Mouse (Mus musculus): ENCODE measurements around the gene Pdx1. TPM values are rescaled to one million over a fixed set of nuclear protein-coding genes. Genes with fewer than 3 reads are reported as not detected.
A peak's percentile ranks its signal among the peaks of the same experiment; 100 is the strongest.

The Pdx1 gene
- polyA plus RNA-seq (2015; fragmentation: Nextera tagmentation; extraction: Ambion mirVana): 10.0 and 14.0 TPM in 2 replicates

DNA sequence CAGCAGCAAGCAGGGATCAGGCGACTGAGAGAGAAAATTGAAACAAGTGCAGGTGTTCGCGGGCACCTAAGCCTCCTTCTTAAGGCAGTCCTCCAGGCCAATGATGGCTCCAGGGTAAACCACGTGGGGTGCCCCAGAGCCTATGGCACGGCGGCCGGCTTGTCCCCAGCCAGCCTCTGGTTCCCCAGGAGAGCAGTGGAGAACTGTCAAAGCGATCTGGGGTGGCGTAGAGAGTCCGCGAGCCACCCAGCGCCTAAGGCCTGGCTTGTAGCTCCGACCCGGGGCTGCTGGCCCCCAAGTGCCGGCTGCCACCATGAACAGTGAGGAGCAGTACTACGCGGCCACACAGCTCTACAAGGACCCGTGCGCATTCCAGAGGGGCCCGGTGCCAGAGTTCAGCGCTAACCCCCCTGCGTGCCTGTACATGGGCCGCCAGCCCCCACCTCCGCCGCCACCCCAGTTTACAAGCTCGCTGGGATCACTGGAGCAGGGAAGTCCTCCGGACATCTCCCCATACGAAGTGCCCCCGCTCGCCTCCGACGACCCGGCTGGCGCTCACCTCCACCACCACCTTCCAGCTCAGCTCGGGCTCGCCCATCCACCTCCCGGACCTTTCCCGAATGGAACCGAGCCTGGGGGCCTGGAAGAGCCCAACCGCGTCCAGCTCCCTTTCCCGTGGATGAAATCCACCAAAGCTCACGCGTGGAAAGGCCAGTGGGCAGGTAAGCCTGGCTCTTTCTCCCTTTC lies at the start of gene Pdx1:
TSS of gene Pdx1 (plus strand) at position 34 of the 747 bp plus-strand sequence.
- 2% methylated on average over 44 of the region's 44 CpGs for WGBS
- no peaks in the 10 kb centered on the region for H3K9me3 ChIP-seq
- H3K27ac ChIP-seq: peak within 1 kb of the TSS; percentile 57; the same call in 1 of the 2 replicates
- H3K36me3 ChIP-seq: no peaks in the 10 kb centered on the region
- H3K9ac ChIP-seq: no peak within 1 kb of the TSS; the same call in 1 of the 2 replicates
- peaks cover 83% of the 10 kb centered on the region for H3K27me3 ChIP-seq (replicated peaks)
- peak; percentile 90 for ATAC-seq (ENCODE audit: insufficient read depth, low FRiP score, low read depth)
- H3K4me1 ChIP-seq: no peaks in the 10 kb centered on the region
- H3K4me2 ChIP-seq: peak within 1 kb of the TSS; percentile 35
- peak within 1 kb of the TSS; percentile 41 for H3K4me3 ChIP-seq (replicated peaks)

DNA sequence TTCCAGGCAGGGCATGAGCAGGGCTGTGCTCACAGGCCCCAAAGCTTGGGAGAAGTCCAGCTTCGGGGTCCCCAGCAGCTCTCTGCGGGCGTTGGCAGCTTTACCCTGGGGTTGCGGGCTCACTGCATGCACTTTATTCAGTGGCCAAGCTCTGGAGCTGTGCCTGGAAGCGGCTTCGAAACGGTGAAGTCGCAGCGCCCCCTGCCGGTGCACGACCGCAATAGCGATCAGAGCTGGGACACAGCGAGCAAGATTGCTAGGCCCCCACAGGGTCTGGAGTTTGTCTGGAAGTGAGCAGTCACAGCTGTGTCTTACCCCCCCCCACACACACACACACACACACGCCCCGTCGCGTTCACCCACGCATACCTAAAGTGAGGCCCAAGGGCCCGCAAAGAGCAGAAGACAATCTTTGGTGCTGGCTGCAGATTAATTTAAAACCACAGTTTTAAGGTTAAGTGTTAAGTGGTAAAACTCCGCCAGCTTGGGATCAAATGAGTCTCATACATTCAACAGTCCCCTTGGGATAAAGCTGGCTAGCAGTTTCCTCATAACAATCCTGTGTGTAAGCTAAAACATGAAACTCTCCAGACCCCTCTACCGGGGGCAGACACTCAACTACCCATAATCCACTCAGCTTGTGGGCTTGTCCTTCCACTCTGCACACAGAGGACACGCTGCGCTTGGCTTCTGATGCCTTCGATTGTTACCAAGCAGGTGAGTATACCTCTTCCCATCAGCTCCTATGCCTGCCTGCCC lies 42.2 kb upstream of the Pdx1 start:
- WGBS: 10% methylated on average over 25 of the region's 25 CpGs
- Histone ChIP-seq H3K36me3 (no peaks in the 10 kb centered on the region), H3K4me1 (peaks cover 3% of the 10 kb centered on the region; the same call in 1 of the 2 replicates), H3K27me3 (replicated peaks) (peaks cover 47% of the 10 kb centered on the region), H3K27ac (no peak overlapping the region), H3K4me3 (replicated peaks) (no peak overlapping the region), H3K4me2 (peak overlapping the region; percentile 42), H3K9ac (no peak overlapping the region), H3K9me3 (no peaks in the 10 kb centered on the region)
- peak; percentile 80; the same call in 1 of the 2 replicates for ATAC-seq (ENCODE audit: insufficient read depth, low FRiP score, low read depth)

DNA sequence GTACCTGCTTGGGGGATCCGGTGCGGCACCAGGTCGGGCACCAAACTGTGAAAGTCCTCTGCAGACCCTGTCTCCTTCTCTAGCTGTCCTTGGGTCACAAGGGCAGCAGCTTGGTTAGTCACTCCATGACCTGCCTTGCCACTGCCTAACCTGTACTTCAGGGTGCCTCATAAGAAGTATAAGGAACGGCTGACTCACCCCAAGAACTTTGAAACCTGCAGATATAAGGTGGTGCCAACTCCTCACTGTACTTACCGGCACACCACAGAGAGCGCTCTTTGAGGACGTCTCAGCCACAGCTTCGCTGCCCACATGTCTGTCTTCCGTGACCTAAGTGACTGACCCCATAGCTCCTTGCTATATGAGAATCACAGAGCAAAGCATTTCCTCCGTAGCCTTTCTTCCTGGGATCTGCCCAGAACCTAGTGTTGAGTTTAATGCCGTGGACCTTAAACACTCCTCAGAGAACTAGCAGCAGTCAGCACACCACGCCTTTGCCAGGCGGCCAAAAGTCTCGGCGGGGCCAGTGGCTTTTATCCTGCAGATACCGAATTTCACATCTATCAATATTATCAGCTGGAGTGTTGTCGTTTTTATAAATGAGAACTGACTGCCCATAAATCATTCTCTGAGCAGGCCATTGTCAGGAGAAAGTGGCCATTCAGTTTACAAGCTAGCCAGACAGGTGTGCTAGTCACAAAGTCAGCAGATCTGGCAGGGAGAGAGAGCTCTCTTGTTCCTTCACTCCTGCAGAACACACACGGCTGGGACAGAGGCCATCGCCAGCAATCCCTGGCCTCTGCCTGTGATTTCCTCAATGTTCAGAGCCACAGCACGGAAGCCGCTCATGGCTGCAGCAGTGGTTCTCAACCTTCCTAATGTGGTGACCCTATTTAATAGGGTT lies 34.1 kb upstream of the Pdx1 start:
- ATAC-seq (ENCODE audit: insufficient read depth, low FRiP score, low read depth): no peak
- H3K27me3 ChIP-seq (replicated peaks): no peaks in the 10 kb centered on the region
- H3K36me3 ChIP-seq: no peaks in the 10 kb centered on the region
- H3K4me3 ChIP-seq (replicated peaks): no peak overlapping the region
- WGBS: 44% methylated on average over 21 of the region's 21 CpGs
- H3K4me2 ChIP-seq: no peak overlapping the region
- no peaks in the 10 kb centered on the region for H3K4me1 ChIP-seq
- no peak overlapping the region for H3K27ac ChIP-seq
- H3K9me3 ChIP-seq: no peaks in the 10 kb centered on the region
- no peak overlapping the region for H3K9ac ChIP-seq

DNA sequence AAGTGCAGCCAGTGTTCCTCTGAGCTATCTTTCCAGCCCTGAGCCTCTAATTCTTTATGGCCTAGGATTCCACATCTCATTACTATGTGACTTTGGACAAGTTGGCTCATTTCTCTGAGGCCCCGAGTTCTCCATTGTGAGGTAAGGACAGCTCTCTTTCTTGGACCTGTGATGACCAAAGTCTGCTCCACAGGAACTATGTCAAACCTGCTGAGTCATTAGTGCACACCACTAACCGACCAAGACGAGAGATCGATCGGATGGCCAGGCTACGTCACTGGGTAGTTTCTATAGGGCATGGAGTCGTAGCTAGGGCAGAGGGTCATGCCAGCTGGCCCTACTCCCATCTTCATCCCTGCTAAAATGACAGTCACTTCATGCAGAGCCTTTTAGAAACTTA lies 25.9 kb upstream of the Pdx1 start:
- H3K9me3 ChIP-seq: no peaks in the 10 kb centered on the region
- no peak overlapping the region for H3K9ac ChIP-seq
- no peak overlapping the region for H3K4me3 ChIP-seq (replicated peaks)
- H3K36me3 ChIP-seq: no peaks in the 10 kb centered on the region
- no peak overlapping the region for H3K27ac ChIP-seq
- H3K4me1 ChIP-seq: no peaks in the 10 kb centered on the region
- 0 out of 2 replicates have a peak, but pooled peaks cover 3% of the 10 kb centered on the region for H3K27me3 ChIP-seq (replicated peaks)
- H3K4me2 ChIP-seq: no peak overlapping the region
- 84% methylated on average over 7 of the region's 7 CpGs for WGBS
- no peak for ATAC-seq (ENCODE audit: insufficient read depth, low FRiP score, low read depth)

DNA sequence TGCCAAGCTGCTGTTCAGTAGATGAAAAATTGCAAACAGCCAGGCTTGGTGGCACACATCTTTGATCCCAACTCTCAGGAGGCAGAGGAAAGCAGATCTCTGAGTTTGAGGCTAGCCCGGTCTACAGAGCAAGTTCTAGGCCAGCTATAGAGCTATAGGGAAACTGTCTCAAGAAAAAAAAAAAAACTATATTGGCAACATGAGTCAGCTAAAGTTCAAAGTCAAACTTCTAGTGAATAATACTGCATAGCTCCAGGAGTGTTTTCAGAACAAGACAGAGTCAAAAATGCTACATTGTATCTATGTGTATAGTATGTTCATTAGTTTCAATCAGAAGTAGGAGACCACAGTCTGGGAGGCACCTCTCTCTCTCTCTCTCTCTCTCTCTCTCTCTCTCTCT lies 9.6 kb upstream of the Pdx1 start:
- WGBS: 93% methylated on average over 1 of the region's 1 CpGs
- Histone ChIP-seq H3K4me2 (no peak overlapping the region), H3K27me3 (replicated peaks) (peaks cover 4% of the 10 kb centered on the region), H3K4me1 (no peaks in the 10 kb centered on the region), H3K4me3 (replicated peaks) (no peak overlapping the region), H3K9me3 (no peaks in the 10 kb centered on the region), H3K9ac (no peak overlapping the region), H3K36me3 (no peaks in the 10 kb centered on the region), H3K27ac (no peak overlapping the region)
- no peak for ATAC-seq (ENCODE audit: insufficient read depth, low FRiP score, low read depth)

DNA sequence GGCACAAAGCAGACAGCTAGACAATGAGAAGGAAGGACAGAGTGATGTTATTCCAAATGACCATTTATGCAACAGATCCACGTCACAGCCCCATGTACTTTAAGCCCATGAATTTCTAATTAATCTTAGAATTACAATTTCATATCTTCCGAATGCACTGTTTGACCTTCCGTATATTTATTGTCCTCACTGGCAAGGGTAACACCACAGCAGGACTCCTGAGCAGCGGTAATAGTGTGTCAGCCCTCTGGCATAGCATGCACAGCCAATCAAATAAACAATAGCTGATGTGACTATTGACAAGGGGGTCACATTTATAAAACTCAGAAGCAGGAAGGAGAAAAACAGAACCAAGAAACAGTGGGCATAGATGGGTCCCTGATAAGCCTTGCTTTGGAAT lies 9.0 kb upstream of the Pdx1 start:
- H3K27ac ChIP-seq: no peak overlapping the region
- no peak overlapping the region for H3K4me3 ChIP-seq (replicated peaks)
- no peak for ATAC-seq (ENCODE audit: insufficient read depth, low FRiP score, low read depth)
- no peaks in the 10 kb centered on the region for H3K9me3 ChIP-seq
- H3K36me3 ChIP-seq: no peaks in the 10 kb centered on the region
- peaks cover 9% of the 10 kb centered on the region for H3K27me3 ChIP-seq (replicated peaks)
- H3K4me2 ChIP-seq: no peak overlapping the region
- no peaks in the 10 kb centered on the region for H3K4me1 ChIP-seq
- no peak overlapping the region for H3K9ac ChIP-seq
- WGBS: 63% methylated on average over 4 of the region's 4 CpGs

DNA sequence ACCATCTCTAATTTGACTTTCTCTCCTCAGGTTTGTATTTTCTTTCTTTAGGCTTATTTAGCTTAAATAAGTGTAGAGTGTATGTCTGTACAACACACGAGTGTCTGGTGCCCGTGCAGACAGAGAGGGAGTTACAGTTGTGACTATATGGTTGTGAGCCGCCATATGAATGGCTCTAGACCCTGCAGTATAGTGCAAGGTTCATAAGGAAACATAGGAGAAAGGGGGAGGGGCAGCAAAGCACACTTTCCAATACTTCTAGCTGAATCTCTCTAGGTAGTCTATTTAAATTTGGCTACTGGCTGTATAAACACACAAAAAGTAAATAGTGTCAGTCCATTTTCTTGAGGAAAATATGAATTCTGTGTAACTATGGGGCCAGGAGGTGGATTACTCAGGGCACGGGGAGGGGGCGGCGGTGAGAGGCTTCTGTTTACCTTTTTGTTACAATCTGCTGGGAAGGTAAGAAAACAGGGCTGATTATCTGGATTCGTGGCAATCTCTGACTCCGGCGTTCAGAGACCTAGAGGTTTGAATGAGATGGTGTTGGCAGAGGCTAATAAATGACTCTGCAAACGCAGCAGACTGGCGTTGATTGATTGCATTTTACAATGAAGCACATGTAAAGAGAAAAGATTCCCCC lies 7.7 kb upstream of the Pdx1 start:
- Histone ChIP-seq H3K9ac (no peak overlapping the region), H3K27me3 (replicated peaks) (peaks cover 19% of the 10 kb centered on the region), H3K4me1 (no peaks in the 10 kb centered on the region), H3K36me3 (no peaks in the 10 kb centered on the region), H3K4me3 (replicated peaks) (no peak overlapping the region), H3K27ac (peak overlapping the region; percentile 31; the same call in 1 of the 2 replicates), H3K4me2 (no peak overlapping the region), H3K9me3 (no peaks in the 10 kb centered on the region)
- peak; percentile 67 for ATAC-seq (ENCODE audit: insufficient read depth, low FRiP score, low read depth)
- 25% methylated on average over 11 of the region's 11 CpGs for WGBS

DNA sequence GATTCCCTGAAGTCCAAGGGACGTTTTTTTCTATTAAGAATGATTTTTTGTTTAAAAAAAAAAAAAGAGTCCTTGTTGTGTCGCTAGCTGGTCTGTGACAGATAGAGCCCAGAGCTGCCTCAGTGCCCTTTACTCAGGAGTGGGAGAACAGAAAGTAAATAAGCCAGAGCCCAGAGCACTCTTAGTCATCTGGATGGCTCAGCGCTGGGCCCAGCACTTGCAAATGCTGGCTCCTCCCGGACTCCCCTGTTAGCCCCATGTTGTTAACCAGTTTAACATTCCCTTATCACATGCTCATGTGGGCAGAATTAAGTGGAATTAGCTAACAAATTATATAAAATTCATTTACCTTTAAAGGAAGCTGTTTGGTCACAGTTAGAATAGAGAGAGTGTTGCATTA lies 5.8 kb upstream of the Pdx1 start:
- Histone ChIP-seq H3K27me3 (replicated peaks) (peaks cover 35% of the 10 kb centered on the region), H3K9me3 (no peaks in the 10 kb centered on the region), H3K4me2 (no peak overlapping the region), H3K4me1 (no peaks in the 10 kb centered on the region), H3K4me3 (replicated peaks) (no peak overlapping the region), H3K9ac (no peak overlapping the region), H3K27ac (no peak overlapping the region), H3K36me3 (no peaks in the 10 kb centered on the region)
- no peak for ATAC-seq (ENCODE audit: insufficient read depth, low FRiP score, low read depth)
- WGBS: 19% methylated on average over 4 of the region's 4 CpGs

DNA sequence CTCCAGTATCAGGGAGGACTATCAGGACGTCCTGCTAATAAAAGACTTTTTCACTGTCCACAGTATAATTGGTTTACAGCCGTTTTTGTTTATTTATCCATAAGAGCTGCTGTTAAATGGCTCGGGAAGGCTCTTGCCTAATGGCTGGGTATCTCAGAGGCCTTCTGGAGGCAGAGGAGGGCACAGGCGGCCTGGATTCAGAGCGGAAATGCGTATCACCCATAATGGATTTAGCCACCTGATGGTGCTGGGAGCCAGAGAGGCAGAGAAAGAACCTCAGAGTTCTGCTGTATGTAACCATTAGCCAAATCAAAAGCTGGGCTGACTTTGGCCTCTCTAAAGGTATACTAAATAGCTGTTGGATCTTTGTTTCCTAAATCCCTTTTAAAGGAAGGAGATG lies 2.3 kb upstream of the Pdx1 start:
- 13% methylated on average over 6 of the region's 6 CpGs for WGBS

DNA sequence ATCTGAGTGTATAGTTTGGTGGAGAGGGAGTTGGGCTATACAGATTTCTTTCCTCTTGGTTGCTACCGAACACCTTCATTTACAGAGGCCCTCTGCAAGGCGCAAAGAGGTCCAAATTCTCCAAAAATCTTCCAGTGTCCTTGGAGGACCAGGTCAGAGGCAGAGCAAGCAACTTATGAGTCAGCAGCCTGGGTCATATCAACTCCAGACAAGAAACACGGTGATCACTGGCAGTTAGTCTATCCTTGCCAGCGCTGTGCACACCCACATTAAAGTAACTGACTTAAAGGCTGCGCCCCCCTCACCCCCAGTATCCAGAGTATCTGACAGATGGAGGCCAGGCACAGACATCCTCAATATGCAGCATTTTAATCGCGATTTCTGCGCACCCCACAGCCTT lies 1.0 kb upstream of the Pdx1 start:
- no peaks in the 10 kb centered on the region for H3K4me1 ChIP-seq
- ATAC-seq (ENCODE audit: insufficient read depth, low FRiP score, low read depth): no peak
- no peak overlapping the region for H3K9ac ChIP-seq
- H3K27me3 ChIP-seq (replicated peaks): peaks cover 75% of the 10 kb centered on the region
- no peaks in the 10 kb centered on the region for H3K9me3 ChIP-seq
- H3K36me3 ChIP-seq: no peaks in the 10 kb centered on the region
- H3K4me3 ChIP-seq (replicated peaks): no peak overlapping the region
- H3K4me2 ChIP-seq: peak overlapping the region; percentile 35; the same call in 1 of the 2 replicates
- WGBS: 2% methylated on average over 8 of the region's 8 CpGs
- H3K27ac ChIP-seq: 0 out of 2 replicates have a peak overlapping the region, but pooled peaks have one; percentile 6

More for the DNA sequence above, 2.3 kb upstream of the Pdx1 start:
- Histone ChIP-seq H3K4me2 (no peak overlapping the region), H3K27ac (peak overlapping the region; percentile 11; the same call in 1 of the 2 replicates), H3K36me3 (no peaks in the 10 kb centered on the region), H3K9ac (no peak overlapping the region), H3K9me3 (no peaks in the 10 kb centered on the region), H3K27me3 (replicated peaks) (peaks cover 69% of the 10 kb centered on the region), H3K4me3 (replicated peaks) (no peak overlapping the region), H3K4me1 (no peaks in the 10 kb centered on the region)
- ATAC-seq (ENCODE audit: insufficient read depth, low FRiP score, low read depth): no peak

DNA sequence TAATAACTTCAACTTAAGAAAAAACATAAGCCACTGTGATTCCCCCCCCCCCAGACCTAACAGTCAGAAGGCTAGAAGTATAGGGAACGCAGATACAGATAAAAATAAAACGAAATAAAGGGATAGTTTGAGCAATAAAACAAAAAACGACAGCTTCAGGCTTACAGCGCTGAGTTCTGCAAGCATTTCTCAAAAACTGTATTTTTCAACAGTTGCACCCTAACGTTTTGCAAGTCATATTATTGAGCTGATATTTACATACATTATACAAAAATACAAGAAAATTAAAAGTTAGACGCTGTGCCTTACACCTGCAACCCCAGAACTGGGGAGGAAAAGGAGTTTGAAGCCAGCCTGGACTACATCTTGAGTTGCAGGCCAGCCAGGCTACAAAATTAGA lies 388 bp upstream of the Pdx1 start:
- H3K27me3 ChIP-seq (replicated peaks): peaks cover 79% of the 10 kb centered on the region
- ATAC-seq (ENCODE audit: insufficient read depth, low FRiP score, low read depth): no peak
- H3K4me1 ChIP-seq: no peaks in the 10 kb centered on the region
- 5% methylated on average over 6 of the region's 6 CpGs for WGBS
- H3K9ac ChIP-seq: no peak overlapping the region
- H3K4me3 ChIP-seq (replicated peaks): peak overlapping the region; percentile 41; the same call in 1 of the 2 replicates
- H3K4me2 ChIP-seq: peak overlapping the region; percentile 35
- H3K27ac ChIP-seq: no peak overlapping the region
- H3K36me3 ChIP-seq: no peaks in the 10 kb centered on the region
- no peaks in the 10 kb centered on the region for H3K9me3 ChIP-seq

Measured in stomach, embryonic 15.5 days (tissue).